Mouse (Mus musculus): ENCODE measurements at regions not wholly inside any gene's neighbourhood (a gene's known extent, or its start where the extent isn't known, plus 50 kb on each side); places are given as distances from the start of the nearest gene placed in this dataset.

GRCm38 (mm10) chr10:66850972-66851478 lies 244.9 kb upstream of the Jmjd1c start:
- Histone ChIP-seq H3K27ac (replicated peaks; ENCODE audit: low read depth, low read length) (no peak overlapping the region), H3K4me3 (ENCODE audit: insufficient read depth, low read depth, low read length) (no peak overlapping the region), H3K4me1 (ENCODE audit: control insufficient read depth, insufficient read depth, insufficient read length, low read length) (peaks cover 3% of the 10 kb centered on the region; the same call in 1 of the 2 replicates)

- Histone ChIP-seq H3K4me1 (ENCODE audit: control insufficient read depth, insufficient read depth, insufficient read length, low read length) (peaks cover 3% of the 10 kb centered on the region; the same call in 1 of the 2 replicates), H3K4me3 (ENCODE audit: insufficient read depth, low read depth, low read length) (no peak overlapping the region), H3K27ac (replicated peaks; ENCODE audit: low read depth, low read length) (peak overlapping the region; percentile 67)
These were observed 244.1 kb upstream of the Jmjd1c start for GRCm38 (mm10) chr10:66851841-66852240.

- no peak overlapping the region for H3K4me3 ChIP-seq (ENCODE audit: insufficient read depth, low read depth, low read length)
- peak overlapping the region; percentile 54; the same call in 1 of the 2 replicates for H3K27ac ChIP-seq (replicated peaks; ENCODE audit: low read depth, low read length)
- peaks cover 3% of the 10 kb centered on the region; the same call in 1 of the 2 replicates for H3K4me1 ChIP-seq (ENCODE audit: control insufficient read depth, insufficient read depth, insufficient read length, low read length)
These were observed 243.2 kb upstream of the Jmjd1c start for GRCm38 (mm10) chr10:66852708-66853107.

GRCm38 (mm10) chr10:66853258-66853657 lies 242.7 kb upstream of the Jmjd1c start:
- peaks cover 2% of the 10 kb centered on the region; the same call in 1 of the 2 replicates for H3K4me1 ChIP-seq (ENCODE audit: control insufficient read depth, insufficient read depth, insufficient read length, low read length)
- no peak overlapping the region for H3K4me3 ChIP-seq (ENCODE audit: insufficient read depth, low read depth, low read length)
- H3K27ac ChIP-seq (replicated peaks; ENCODE audit: low read depth, low read length) = peak overlapping the region; percentile 66

GRCm38 (mm10) chr10:66854895-66855294 lies 241.0 kb upstream of the Jmjd1c start:
- no peak overlapping the region for H3K4me3 ChIP-seq (ENCODE audit: insufficient read depth, low read depth, low read length)
- no peak overlapping the region for H3K27ac ChIP-seq (replicated peaks; ENCODE audit: low read depth, low read length)
- H3K4me1 ChIP-seq (ENCODE audit: control insufficient read depth, insufficient read depth, insufficient read length, low read length) = no peaks in the 10 kb centered on the region

GRCm38 (mm10) chr10:66857330-66857729 lies 238.6 kb upstream of the Jmjd1c start:
- Histone ChIP-seq H3K4me3 (ENCODE audit: insufficient read depth, low read depth, low read length) (no peak overlapping the region), H3K4me1 (ENCODE audit: control insufficient read depth, insufficient read depth, insufficient read length, low read length) (no peaks in the 10 kb centered on the region), H3K27ac (replicated peaks; ENCODE audit: low read depth, low read length) (no peak overlapping the region)

GRCm38 (mm10) chr10:66861421-66861820 lies 234.5 kb upstream of the Jmjd1c start:
- Histone ChIP-seq H3K4me3 (ENCODE audit: insufficient read depth, low read depth, low read length) (no peak overlapping the region), H3K27ac (replicated peaks; ENCODE audit: low read depth, low read length) (no peak overlapping the region), H3K4me1 (ENCODE audit: control insufficient read depth, insufficient read depth, insufficient read length, low read length) (no peaks in the 10 kb centered on the region)

GRCm38 (mm10) chr10:66864161-66864862 lies 231.6 kb upstream of the Jmjd1c start:
- Histone ChIP-seq H3K27ac (replicated peaks; ENCODE audit: low read depth, low read length) (peak overlapping the region; percentile 71), H3K4me3 (ENCODE audit: insufficient read depth, low read depth, low read length) (no peak overlapping the region), H3K4me1 (ENCODE audit: control insufficient read depth, insufficient read depth, insufficient read length, low read length) (no peaks in the 10 kb centered on the region)

GRCm38 (mm10) chr10:66865010-66865582 lies 230.8 kb upstream of the Jmjd1c start:
- peak overlapping the region; percentile 62 for H3K27ac ChIP-seq (replicated peaks; ENCODE audit: low read depth, low read length)
- H3K4me3 ChIP-seq (ENCODE audit: insufficient read depth, low read depth, low read length) = no peak overlapping the region
- no peaks in the 10 kb centered on the region for H3K4me1 ChIP-seq (ENCODE audit: control insufficient read depth, insufficient read depth, insufficient read length, low read length)

- no peak overlapping the region for H3K27ac ChIP-seq (replicated peaks; ENCODE audit: low read depth, low read length)
- no peaks in the 10 kb centered on the region for H3K4me1 ChIP-seq (ENCODE audit: control insufficient read depth, insufficient read depth, insufficient read length, low read length)
- H3K4me3 ChIP-seq (ENCODE audit: insufficient read depth, low read depth, low read length) = no peak overlapping the region
These were observed 224.7 kb upstream of the Jmjd1c start for GRCm38 (mm10) chr10:66871133-66871664.

- H3K4me1 ChIP-seq (ENCODE audit: control insufficient read depth, insufficient read depth, insufficient read length, low read length) = no peaks in the 10 kb centered on the region
These were observed 224.3 kb upstream of the Jmjd1c start for GRCm38 (mm10) chr10:66871673-66872072.

GRCm38 (mm10) chr10:66873468-66873867 lies 222.5 kb upstream of the Jmjd1c start:
- Histone ChIP-seq H3K4me1 (ENCODE audit: control insufficient read depth, insufficient read depth, insufficient read length, low read length) (no peaks in the 10 kb centered on the region), H3K4me3 (ENCODE audit: insufficient read depth, low read depth, low read length) (no peak overlapping the region), H3K27ac (replicated peaks; ENCODE audit: low read depth, low read length) (no peak overlapping the region)

More at GRCm38 (mm10) chr10:66871673-66872072, 224.3 kb upstream of the Jmjd1c start:
- no peak overlapping the region for H3K27ac ChIP-seq (replicated peaks; ENCODE audit: low read depth, low read length)
- H3K4me3 ChIP-seq (ENCODE audit: insufficient read depth, low read depth, low read length) = no peak overlapping the region

GRCm38 (mm10) chr10:66879071-66879470 lies 216.9 kb upstream of the Jmjd1c start:
- H3K4me3 ChIP-seq (ENCODE audit: insufficient read depth, low read depth, low read length) = no peak overlapping the region
- H3K4me1 ChIP-seq (ENCODE audit: control insufficient read depth, insufficient read depth, insufficient read length, low read length) = 0 out of 2 replicates have a peak, but pooled peaks cover 3% of the 10 kb centered on the region
- H3K27ac ChIP-seq (replicated peaks; ENCODE audit: low read depth, low read length) = no peak overlapping the region

- H3K4me3 ChIP-seq (ENCODE audit: insufficient read depth, low read depth, low read length) = no peak overlapping the region
These were observed 213.1 kb upstream of the Jmjd1c start for GRCm38 (mm10) chr10:66882825-66883224.

GRCm38 (mm10) chr10:66885575-66885974 lies 210.3 kb upstream of the Jmjd1c start:
- H3K4me3 ChIP-seq (ENCODE audit: insufficient read depth, low read depth, low read length) = no peak overlapping the region
- 0 out of 2 replicates have a peak, but pooled peaks cover 3% of the 10 kb centered on the region for H3K4me1 ChIP-seq (ENCODE audit: control insufficient read depth, insufficient read depth, insufficient read length, low read length)
- H3K27ac ChIP-seq (replicated peaks; ENCODE audit: low read depth, low read length) = no peak overlapping the region

More at GRCm38 (mm10) chr10:66882825-66883224, 213.1 kb upstream of the Jmjd1c start:
- Histone ChIP-seq H3K27ac (replicated peaks; ENCODE audit: low read depth, low read length) (no peak overlapping the region), H3K4me1 (ENCODE audit: control insufficient read depth, insufficient read depth, insufficient read length, low read length) (0 out of 2 replicates have a peak, but pooled peaks cover 3% of the 10 kb centered on the region)
